Mouse (Mus musculus) gastrocnemius, adult 18-20 months (tissue): Measurements from ENCODE around the gene Gm5460. TPM values are rescaled to one million over a fixed set of nuclear protein-coding genes. Genes with fewer than 3 reads are reported as not detected.

Experiments used
- DNase-seq: peaks from one replicate; pipeline ENCODE4 v3.0.0; 2021; ENCODE audit warnings: low spot score
- total RNA-seq, 2 experiments: library from RNA; stranded (reverse); gene quantifications; 2 replicates each; pipeline ENCODE4 v1.2.3; 2021

The Gm5460 gene
- total RNA-seq, 2 experiments from 2014 or later: not detected

GRCm38 (mm10) chr14:34075346-34075745 is 58.8 kb downstream of the Gm5460 start:
- DNase-seq: no peak

GRCm38 (mm10) chr14:34077222-34077621 is 60.7 kb downstream of the Gm5460 start:
- no peak for DNase-seq

GRCm38 (mm10) chr14:34078293-34078692 is 61.7 kb downstream of the Gm5460 start:
- DNase-seq: no peak

- peak; percentile 74 for DNase-seq
Measured at GRCm38 (mm10) chr14:34080321-34080997, 63.9 kb downstream of the Gm5460 start.

- peak; percentile 18 for DNase-seq
Measured at GRCm38 (mm10) chr14:34085731-34086130, 69.2 kb downstream of the Gm5460 start, which contains the start of gene Anxa8. TSS of gene Anxa8 (plus strand) at chr14:34085981.

- no peak for DNase-seq
Measured at GRCm38 (mm10) chr14:34086806-34087205, 70.2 kb downstream of the Gm5460 start.

- no peak for DNase-seq
Measured at GRCm38 (mm10) chr14:34087856-34088398, 71.4 kb downstream of the Gm5460 start.

GRCm38 (mm10) chr14:34089796-34090195 is 73.2 kb downstream of the Gm5460 start:
- no peak for DNase-seq

- no peak for DNase-seq
Measured at GRCm38 (mm10) chr14:34091475-34091874, 74.9 kb downstream of the Gm5460 start.

GRCm38 (mm10) chr14:34092856-34093255 is 76.3 kb downstream of the Gm5460 start:
- DNase-seq: no peak

- no peak for DNase-seq
Measured at GRCm38 (mm10) chr14:34096161-34096560, 79.6 kb downstream of the Gm5460 start.

Other genes with a start within 250 kb of the Gm5460 start
- 1 to 10 TPM; 1.2 TPM for gene Gdf10, start 93.2 kb upstream of the Gm5460 start, total RNA-seq
- gene Gdf2, start 75.7 kb upstream of the Gm5460 start, total RNA-seq: not detected
- not detected for gene Rbp3, start 62.8 kb upstream of the Gm5460 start, total RNA-seq
- gene Zfp488, start 38.0 kb upstream of the Gm5460 start, total RNA-seq: not detected
- gene Gm30083, start 1.6 kb upstream of the Gm5460 start, total RNA-seq: not detected
- gene Antxrl, start 35.9 kb downstream of the Gm5460 start, total RNA-seq: not detected
- gene Anxa8, start 69.2 kb downstream of the Gm5460 start, total RNA-seq: 1 to 10 TPM in 1 of 2 experiments, under 1 TPM in 1; 0.88 to 1.0 TPM
- not detected for gene A630023A22Rik, start 86.0 kb downstream of the Gm5460 start, total RNA-seq
- under 1 TPM in 1 of 2 experiments, not detected in 1; 0.07 TPM for gene Npy4r, start 135.7 kb downstream of the Gm5460 start, total RNA-seq
- gene Gprin2, start 184.9 kb downstream of the Gm5460 start, total RNA-seq: under 1 TPM; 0.02 TPM
- gene Syt15, start 202.8 kb downstream of the Gm5460 start, total RNA-seq: under 1 TPM; 0.24 to 0.30 TPM